Mouse (Mus musculus): ENCODE results near the gene Sh3rf1.

The Sh3rf1 gene

GRCm38 (mm10) chr8:61217017-61217416, 6.7 kb upstream of the Sh3rf1 start:
- ChIA-PET CTCF (no interaction called here), POLR2A (interaction anchor here in 1 of 4 experiments (0.6 to 1.0 kb wide), 3 partner anchors 8 to 333 kb away, joined by 3 to 4 read pairs (median 3); no protein-coding TSS in a partner anchor)

GRCm38 (mm10) chr8:61217426-61217825, 6.2 kb upstream of the Sh3rf1 start:
- POLR2A ChIA-PET = interaction anchor here in 1 of 4 experiments (0.6 to 1.0 kb wide), 2 partner anchors 9 to 332 kb away, joined by 3 read pairs; no protein-coding TSS in a partner anchor
- CTCF ChIA-PET = no interaction called here

GRCm38 (mm10) chr8:61218439-61218838, 5.2 kb upstream of the Sh3rf1 start:
- ChIA-PET CTCF (interaction anchor here in 1 of 4 experiments (0.7 kb wide), 1 partner anchor 15 kb away, joined by 3 read pairs; no protein-coding TSS in a partner anchor), POLR2A (no interaction called here)

- ChIA-PET POLR2A (interaction anchor here in 2 of 4 experiments (0.6 to 2.1 kb wide), 9 partner anchors 9 to 388 kb away, joined by 3 to 12 read pairs (median 3); no protein-coding TSS in a partner anchor), CTCF (interaction anchor here in 3 of 4 experiments (0.7 to 1.9 kb wide), 3 partner anchors 20 to 257 kb away, joined by 3 to 6 read pairs (median 4); no protein-coding TSS in a partner anchor)
Observed at GRCm38 (mm10) chr8:61223283-61223682, 389 bp upstream of the Sh3rf1 start.

- CTCF ChIA-PET = interaction anchor here (0.7 to 1.9 kb wide), 6 partner anchors 9 to 590 kb away, joined by 3 to 6 read pairs (median 4); partner anchors contain the start of gene Hpf1 (in 1 of the 4)
- POLR2A ChIA-PET = interaction anchor here in 3 of 4 experiments (0.7 to 2.7 kb wide), 21 partner anchors 8 to 255 kb away, joined by 3 to 22 read pairs (median 4); partner anchors contain the start of gene Nek1 (in 1 of the 3)
Observed at GRCm38 (mm10) chr8:61224380-61225092, 864 bp downstream of the Sh3rf1 start.

GRCm38 (mm10) chr8:61225581-61226395, 2.1 kb downstream of the Sh3rf1 start:
- ChIA-PET POLR2A (interaction anchor here in 3 of 4 experiments (0.5 to 2.7 kb wide), 12 partner anchors 7 to 148 kb away, joined by 3 to 22 read pairs (median 6); no protein-coding TSS in a partner anchor), CTCF (no interaction called here)

- ChIA-PET POLR2A (interaction anchor here (0.6 to 2.7 kb wide), 10 partner anchors 9 to 541 kb away, joined by 3 to 22 read pairs (median 4); no protein-coding TSS in a partner anchor), CTCF (no interaction called here)
Observed at GRCm38 (mm10) chr8:61226632-61227031, 3.0 kb downstream of the Sh3rf1 start.

- POLR2A ChIA-PET = interaction anchor here in 1 of 4 experiments (1.5 kb wide), 1 partner anchor 15 kb away, joined by 4 read pairs; no protein-coding TSS in a partner anchor
- CTCF ChIA-PET = no interaction called here
Observed at GRCm38 (mm10) chr8:61228678-61229077, 5.0 kb downstream of the Sh3rf1 start.

- POLR2A ChIA-PET = interaction anchor here in 2 of 4 experiments (1.4 to 1.5 kb wide), 2 partner anchors 11 to 14 kb away, joined by 4 read pairs; no protein-coding TSS in a partner anchor
- CTCF ChIA-PET = no interaction called here
Observed at GRCm38 (mm10) chr8:61229511-61230195, 6.0 kb downstream of the Sh3rf1 start.

- POLR2A ChIA-PET = interaction anchor here in 1 of 4 experiments (1.4 to 1.6 kb wide), 2 partner anchors 9 to 11 kb away, joined by 4 read pairs; no protein-coding TSS in a partner anchor
- CTCF ChIA-PET = no interaction called here
Observed at GRCm38 (mm10) chr8:61230881-61231755, 7.4 kb downstream of the Sh3rf1 start.

- ChIA-PET CTCF (interaction anchor here in 1 of 4 experiments (0.6 kb wide), 1 partner anchor 37 kb away, joined by 14 read pairs; no protein-coding TSS in a partner anchor), POLR2A (interaction anchor here in 1 of 4 experiments (1.7 to 2.3 kb wide), 2 partner anchors 8 to 9 kb away, joined by 6 read pairs; no protein-coding TSS in a partner anchor)
Observed at GRCm38 (mm10) chr8:61235499-61235898, 11.8 kb downstream of the Sh3rf1 start.

- POLR2A ChIA-PET = interaction anchor here in 1 of 4 experiments (1.7 to 2.3 kb wide), 2 partner anchors 7 to 11 kb away, joined by 6 read pairs; no protein-coding TSS in a partner anchor
- CTCF ChIA-PET = no interaction called here
Observed at GRCm38 (mm10) chr8:61236506-61237268, 13.0 kb downstream of the Sh3rf1 start.

GRCm38 (mm10) chr8:61239576-61239975, 15.9 kb downstream of the Sh3rf1 start:
- CTCF ChIA-PET = interaction anchor here in 1 of 4 experiments (0.7 kb wide), 1 partner anchor 204 kb away, joined by 3 read pairs; no protein-coding TSS in a partner anchor
- POLR2A ChIA-PET = interaction anchor here in 2 of 4 experiments (0.6 to 1.4 kb wide), 8 partner anchors 9 to 285 kb away, joined by 3 to 10 read pairs (median 4); no protein-coding TSS in a partner anchor

GRCm38 (mm10) chr8:61241229-61241628, 17.6 kb downstream of the Sh3rf1 start:
- CTCF ChIA-PET = interaction anchor here in 1 of 4 experiments (0.6 kb wide), 1 partner anchor 288 kb away, joined by 5 read pairs; no protein-coding TSS in a partner anchor
- POLR2A ChIA-PET = interaction anchor here in 2 of 4 experiments (0.6 to 3.1 kb wide), 6 partner anchors 10 to 300 kb away, joined by 4 to 22 read pairs (median 4); no protein-coding TSS in a partner anchor

GRCm38 (mm10) chr8:61242896-61243295, 19.2 kb downstream of the Sh3rf1 start:
- POLR2A ChIA-PET = interaction anchor here in 3 of 4 experiments (0.6 to 3.1 kb wide), 24 partner anchors 8 to 250 kb away, joined by 3 to 22 read pairs (median 3); partner anchors contain the start of genes Nek1 (in 2 of the 3) and Cbr4 (in 1 of the 3)

GRCm38 (mm10) chr8:61243491-61243890, 19.8 kb downstream of the Sh3rf1 start:
- ChIA-PET CTCF (interaction anchor here (0.5 to 1.6 kb wide), 5 partner anchors 19 to 353 kb away, joined by 3 to 6 read pairs (median 4); partner anchors contain the start of genes Hpf1 (in 1 of the 4) and Sh3rf1 (in 1 of the 4)), POLR2A (interaction anchor here in 3 of 4 experiments (0.6 to 3.1 kb wide), 23 partner anchors 8 to 574 kb away, joined by 3 to 22 read pairs (median 3); partner anchors contain the start of genes Nek1 (in 2 of the 3) and Cbr4 (in 1 of the 3))

More at GRCm38 (mm10) chr8:61242896-61243295, 19.2 kb downstream of the Sh3rf1 start:
- CTCF ChIA-PET = interaction anchor here in 3 of 4 experiments (0.5 to 1.6 kb wide), 3 partner anchors 19 to 292 kb away, joined by 4 to 6 read pairs (median 4); partner anchors contain the start of gene Sh3rf1 (in 1 of the 3)
